Mouse (Mus musculus): ENCODE data around the gene Lin28b. TPM values are rescaled to one million over a fixed set of nuclear protein-coding genes. Genes with fewer than 3 reads are reported as not detected.

Lin28b gene
- total RNA-seq, 2 experiments from 2014 or later = 1.1 TPM

DNA sequence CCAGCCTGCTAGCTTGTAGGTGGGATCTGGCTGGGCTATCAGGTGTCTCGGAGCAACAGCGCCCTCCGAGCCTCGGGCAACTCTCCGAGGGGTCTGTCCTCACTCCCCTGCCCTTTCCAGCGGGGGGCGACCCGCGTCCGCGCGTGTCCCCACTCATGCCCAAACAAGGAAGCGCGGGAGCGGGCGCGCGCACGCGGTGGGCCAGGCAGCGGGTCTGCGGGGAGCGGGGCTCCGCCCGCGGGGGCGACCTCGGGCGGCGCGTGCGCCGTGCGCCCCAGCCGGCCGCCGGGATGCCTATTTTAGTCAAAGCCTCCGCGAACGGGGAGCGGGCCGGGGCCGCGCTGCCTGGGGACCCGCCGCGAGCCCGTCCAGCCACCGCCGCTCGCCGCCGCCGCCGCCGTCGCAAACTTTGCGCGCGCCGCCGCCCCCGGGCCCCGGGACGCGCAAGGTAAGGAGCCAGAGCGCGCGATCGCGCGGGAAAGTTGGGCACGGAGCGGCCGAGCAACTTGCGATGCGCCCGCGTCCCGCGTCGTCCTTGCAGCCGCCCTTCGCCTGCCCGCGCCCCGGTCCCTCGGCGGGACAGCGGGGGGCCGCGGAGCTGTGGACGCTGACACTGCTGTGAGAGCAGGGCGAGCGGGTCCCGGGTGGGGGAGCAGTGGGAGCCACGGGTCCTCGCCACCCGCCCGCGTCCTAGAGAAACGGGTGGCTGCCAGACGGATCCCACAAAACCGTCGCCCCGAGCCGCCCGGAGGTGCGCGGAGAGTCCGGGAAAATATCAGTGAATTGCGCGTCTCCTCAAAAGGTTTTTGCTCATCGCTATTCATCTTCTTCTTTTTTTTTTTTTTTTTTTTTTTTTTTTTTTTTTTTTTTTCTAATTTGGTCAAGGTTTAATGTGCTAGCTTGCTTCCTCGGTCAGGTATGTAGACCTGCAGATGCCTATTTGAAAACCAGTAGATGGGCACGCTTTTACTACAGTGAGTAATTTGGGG lies 150.5 kb downstream of the Lin28b start, which contains the start of gene Bves:
Gene Bves (plus strand): TSS at position 339 of the 989 bp plus-strand sequence.
- Histone ChIP-seq H3K4me3 (peak within 1 kb of the TSS; percentile 66), H3K27ac (peak within 1 kb of the TSS; percentile 73; the same call in 1 of the 2 replicates)
- TF ChIP-seq CTCF (conservative IDR thresholded peaks at IDR 0.05) = no peak
- DNase-seq (ENCODE audit: low spot score in 2 of 2) = peak; percentile 24 to 51

DNA sequence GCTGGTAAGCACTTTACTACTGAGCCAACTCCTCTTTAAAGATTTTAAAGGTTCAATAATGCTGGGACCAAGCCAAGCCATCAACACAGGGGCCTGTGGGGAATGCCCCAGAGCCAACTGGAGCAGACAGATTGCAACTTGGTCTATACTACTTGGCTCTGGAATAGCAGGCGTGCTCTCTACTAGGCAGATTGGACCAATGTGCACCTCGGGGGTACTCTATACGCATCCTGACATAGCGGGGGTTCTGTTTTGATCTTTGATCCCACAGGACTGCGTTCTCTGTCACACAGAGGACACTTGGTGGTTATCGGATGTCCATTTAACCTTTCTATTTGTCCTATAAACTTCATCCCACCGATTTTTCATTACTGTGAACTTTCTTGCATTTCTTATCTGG lies 151.3 kb downstream of the Lin28b start:
- H3K27ac ChIP-seq = no peak overlapping the region
- TF ChIP-seq CTCF (conservative IDR thresholded peaks at IDR 0.05) = no peak
- H3K4me3 ChIP-seq = peak overlapping the region; percentile 66
- DNase-seq (ENCODE audit: low spot score in 2 of 2) = no peak

DNA sequence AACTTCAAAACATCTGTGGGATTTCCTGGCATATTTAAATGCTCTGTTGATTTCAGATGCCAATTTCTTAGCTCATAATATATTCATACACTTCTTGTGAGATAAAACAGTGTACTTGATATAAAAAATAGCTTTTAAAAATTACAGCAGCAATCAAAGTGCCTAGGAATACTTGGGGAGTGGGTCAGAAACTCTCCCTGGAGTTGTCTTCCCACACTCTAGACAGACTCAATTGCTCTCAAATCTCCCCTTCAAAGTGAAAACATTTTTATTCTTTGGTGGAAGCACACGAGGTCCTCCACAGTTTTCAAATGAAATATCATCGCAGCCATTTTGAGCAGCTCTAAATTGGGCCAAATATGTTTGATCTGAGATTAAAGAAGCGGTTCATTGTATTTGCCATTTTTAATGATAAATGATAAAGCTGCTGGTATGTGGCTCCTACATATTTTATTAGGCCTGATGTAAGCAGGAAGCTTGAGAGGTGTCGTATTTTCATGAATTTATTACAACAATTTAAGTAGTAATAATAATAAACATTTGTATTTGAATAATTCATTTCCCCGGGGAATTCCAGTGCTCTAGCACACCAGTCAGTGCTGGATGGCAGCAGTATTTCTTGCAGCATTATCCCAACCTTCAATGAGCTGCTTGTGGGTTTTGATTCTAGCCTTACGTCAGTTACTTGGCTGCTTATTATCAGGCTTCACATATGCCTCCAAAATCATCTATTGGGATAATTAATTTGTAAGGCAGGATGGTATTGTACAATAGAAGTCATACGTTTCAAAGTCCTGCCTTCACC lies 157.8 kb downstream of the Lin28b start:
- DNase-seq (ENCODE audit: low spot score in 2 of 2) = no peak
- Histone ChIP-seq H3K27ac (no peak overlapping the region), H3K4me3 (no peak overlapping the region)
- no peak for TF ChIP-seq CTCF (conservative IDR thresholded peaks at IDR 0.05)

Other genes with a start within 250 kb of the Lin28b start
- 1 to 10 TPM; 2.8 to 3.8 TPM for gene Bves, start 150.6 kb downstream of the Lin28b start, total RNA-seq (2021)
- 10 to 100 TPM; 42.9 to 45.3 TPM for gene Hace1, start 91.4 kb upstream of the Lin28b start, total RNA-seq (2021)